Mouse (Mus musculus) spleen, adult 12 weeks (tissue): ENCODE data around the gene Tsku.

Experiments
- DNase-seq: peaks from one replicate; pipeline ENCODE4 v3.0.0; 2022; ENCODE audit warnings: low spot score

Gene Tsku

GRCm38 (mm10) chr7:98361063-98361652 is at the start of gene Tsku:
Tsku (minus strand) TSS chr7:98361328.
- no peak for DNase-seq

GRCm38 (mm10) chr7:98407615-98408014 is 46.5 kb upstream of the Tsku start:
- DNase-seq: no peak

DNA sequence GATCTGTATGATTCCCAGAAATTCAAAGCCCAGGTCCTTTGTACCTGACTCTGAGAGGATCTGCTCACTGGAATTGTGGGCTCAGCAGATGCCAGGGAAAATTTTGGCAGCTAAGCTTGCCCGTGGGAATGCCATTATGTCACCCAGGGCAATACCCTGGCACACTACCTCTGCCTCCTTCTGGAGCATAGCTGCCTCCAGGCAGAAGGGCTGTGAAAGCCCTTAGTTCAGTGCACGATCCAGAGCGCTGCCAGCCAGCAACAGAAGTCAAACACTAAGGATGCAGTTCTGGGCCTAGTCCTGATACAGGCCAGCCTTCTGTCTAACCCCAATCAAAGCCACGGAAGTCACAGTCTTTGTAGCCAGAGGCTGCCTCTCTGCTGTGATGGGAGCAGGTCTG is 42.9 kb upstream of the Tsku start:
- no peak for DNase-seq

DNA sequence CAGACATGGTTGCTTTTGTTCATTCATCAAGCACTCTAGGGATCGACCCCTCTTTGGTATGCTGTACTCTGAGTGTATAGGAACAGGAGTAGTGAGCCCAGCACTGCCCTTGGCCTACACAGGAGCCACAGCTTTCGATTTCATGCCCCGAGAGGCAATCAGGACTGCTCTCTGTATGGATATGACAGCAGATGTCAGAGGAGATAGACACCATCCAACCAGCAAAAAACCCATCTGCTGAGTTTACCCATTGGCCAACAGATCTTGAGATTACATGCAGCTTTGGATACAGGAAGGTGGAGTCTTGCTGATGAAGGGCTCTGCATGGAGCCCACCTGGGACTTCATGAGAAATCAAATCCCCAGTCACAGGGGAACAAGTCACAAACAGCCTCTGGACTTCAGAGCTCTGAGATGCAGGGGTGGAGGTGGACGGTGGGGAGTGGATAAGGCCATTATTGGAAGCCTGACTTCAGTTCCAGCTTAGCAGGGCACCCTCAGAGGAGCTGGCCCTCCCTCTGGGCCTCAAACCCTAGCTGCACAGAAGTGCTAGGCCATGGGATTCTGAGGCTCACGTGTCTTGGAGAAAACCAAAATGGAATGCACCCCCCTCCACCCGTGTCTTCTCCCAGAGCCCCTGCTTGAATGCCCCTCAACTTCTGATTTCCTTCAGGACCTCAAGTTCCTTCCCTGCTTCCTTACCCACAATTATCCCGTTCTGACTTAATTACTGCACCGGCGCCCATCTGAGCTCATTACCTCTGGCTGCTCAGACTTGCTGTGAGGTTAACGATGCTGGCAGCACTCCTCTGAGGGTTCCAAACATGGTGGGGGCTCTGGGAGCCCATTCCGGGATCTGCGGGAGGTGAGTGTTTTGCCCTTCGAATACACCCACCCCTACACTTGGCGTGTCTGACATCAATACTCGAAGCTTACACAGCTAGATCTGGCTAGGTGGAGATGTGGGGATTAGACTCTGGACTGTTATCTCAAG is 41.8 kb upstream of the Tsku start:
- DNase-seq: no peak

GRCm38 (mm10) chr7:98392466-98393201 is 31.5 kb upstream of the Tsku start:
- DNase-seq: no peak

DNA sequence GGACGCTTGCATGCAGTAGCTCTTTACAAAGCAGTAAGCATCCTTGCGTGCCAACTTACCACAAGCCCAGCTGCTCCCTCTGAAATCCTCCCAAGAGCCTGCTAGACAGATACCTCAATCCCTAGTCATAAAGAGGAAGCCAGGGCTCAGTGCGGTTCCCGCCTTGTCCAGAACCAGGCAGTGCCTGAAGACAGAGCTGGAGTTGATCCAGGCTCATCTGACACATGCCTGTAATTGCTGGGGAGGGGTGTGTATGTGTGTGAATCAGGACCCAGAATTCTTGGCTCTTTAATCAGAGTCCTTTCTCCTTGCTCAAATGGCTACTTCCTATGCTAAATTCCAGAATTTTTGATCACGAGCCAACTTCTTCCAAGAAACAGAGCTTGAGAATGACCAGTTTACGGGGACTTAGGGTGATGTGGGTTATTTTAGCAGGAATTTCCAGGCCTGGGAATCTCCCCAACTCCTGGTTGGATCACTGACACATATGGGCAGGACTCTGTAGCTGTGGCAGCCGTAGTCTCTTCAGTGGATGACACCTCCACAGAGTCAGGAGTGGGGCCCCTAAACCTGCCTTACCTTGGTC is 30.3 kb upstream of the Tsku start:
- no peak for DNase-seq

DNA sequence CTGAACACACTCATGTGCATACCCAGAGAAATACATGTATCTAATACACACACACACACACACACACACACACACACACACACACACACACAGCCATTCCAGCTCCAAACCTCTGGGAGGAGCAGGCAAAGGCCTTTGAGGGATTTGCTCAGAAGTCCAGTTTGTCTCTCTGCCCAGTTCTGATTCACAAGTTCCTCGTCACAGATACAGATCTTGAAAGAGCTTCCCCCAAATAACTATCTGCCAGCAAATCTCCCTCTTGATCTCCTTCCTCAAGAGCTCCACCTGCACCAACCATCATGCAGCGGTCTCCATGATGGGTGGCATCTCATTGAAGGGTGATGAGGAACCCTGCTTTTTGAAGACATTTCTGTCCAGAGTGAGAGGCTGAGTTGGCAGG is 29.4 kb upstream of the Tsku start:
- no peak for DNase-seq

GRCm38 (mm10) chr7:98389656-98390055 is 28.5 kb upstream of the Tsku start:
- DNase-seq: no peak

- no peak for DNase-seq
Observed at GRCm38 (mm10) chr7:98388881-98389501, 27.9 kb upstream of the Tsku start.

- DNase-seq: no peak
Observed at GRCm38 (mm10) chr7:98387201-98387600, 26.1 kb upstream of the Tsku start.

GRCm38 (mm10) chr7:98385168-98385567 is 24.0 kb upstream of the Tsku start:
- no peak for DNase-seq

DNA sequence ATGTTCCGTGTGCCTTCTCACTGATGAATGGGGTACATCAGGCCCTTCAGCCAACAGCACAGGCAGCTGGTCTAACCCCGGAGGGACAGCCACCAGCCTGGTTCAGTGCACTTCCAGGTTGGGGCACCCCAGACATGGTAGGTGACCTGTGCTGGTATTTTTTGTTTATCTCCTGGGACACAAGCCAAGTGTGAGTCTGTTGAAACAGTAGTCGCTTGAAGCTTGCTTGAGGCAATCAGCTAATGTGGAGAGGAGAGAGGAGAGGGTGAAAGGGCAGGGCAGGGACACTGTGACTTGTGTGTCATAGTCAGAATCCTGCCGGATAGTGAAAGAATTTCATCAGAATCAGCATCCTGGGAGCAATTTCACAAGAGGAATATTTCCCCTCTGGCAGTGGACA is 22.2 kb upstream of the Tsku start:
- DNase-seq: no peak

DNA sequence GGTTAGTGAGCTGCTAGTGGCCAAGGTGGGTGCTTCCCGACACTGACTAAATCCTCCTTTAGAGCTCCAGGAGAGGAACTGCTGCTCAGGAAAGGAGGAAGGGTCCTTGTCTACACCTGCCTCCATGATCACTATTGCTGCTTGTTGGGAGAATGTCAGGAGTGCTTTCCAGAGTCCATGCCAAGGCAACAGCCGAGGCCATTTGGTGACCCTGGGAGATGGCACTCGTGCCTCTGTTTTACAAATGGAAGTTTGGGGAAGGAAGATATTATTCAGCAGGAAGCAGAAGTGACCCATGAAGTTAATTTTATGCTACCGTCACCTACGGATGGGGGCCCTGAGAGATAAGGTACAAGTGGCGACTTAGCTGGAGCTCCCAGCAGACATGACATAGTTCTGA is 21.7 kb upstream of the Tsku start:
- DNase-seq: no peak

DNA sequence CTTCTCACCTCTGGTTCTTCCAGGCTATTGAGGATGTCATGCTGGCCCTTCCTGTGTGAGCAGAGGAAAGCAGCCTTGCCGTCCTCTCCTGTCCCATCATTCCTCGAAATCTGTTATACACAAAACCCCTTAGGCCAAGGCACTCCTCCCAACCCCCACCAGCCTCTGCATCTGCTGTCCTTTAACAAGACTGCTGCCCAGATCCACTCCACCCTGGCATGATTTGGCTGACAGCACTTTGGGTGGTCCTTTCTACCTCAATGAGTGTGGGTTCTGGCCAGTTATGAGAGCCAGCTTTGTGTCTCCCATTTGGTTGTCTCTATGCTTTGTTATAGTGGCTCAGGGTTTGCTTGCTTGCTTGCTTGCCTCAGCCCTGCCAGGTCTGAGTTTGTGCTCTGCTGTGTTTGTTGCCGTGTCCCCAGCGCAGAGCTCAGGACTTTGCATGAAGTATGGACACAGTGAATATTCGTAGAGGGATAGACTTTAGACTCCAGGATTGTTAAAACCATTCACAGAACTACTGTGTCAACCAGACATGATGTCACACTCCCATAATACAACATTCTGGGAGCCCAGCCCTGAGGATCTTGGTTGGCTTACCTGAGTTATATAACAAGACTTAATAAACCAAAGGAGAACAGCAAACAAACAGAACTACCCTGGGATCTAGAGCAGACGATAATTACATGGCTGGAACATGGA is 19.2 kb upstream of the Tsku start:
- DNase-seq: no peak

GRCm38 (mm10) chr7:98379232-98379631 is 18.1 kb upstream of the Tsku start:
- DNase-seq: no peak

- no peak for DNase-seq
Observed at GRCm38 (mm10) chr7:98377257-98377656, 16.1 kb upstream of the Tsku start.

- no peak for DNase-seq
Observed at GRCm38 (mm10) chr7:98371161-98371560, 10.0 kb upstream of the Tsku start.

DNA sequence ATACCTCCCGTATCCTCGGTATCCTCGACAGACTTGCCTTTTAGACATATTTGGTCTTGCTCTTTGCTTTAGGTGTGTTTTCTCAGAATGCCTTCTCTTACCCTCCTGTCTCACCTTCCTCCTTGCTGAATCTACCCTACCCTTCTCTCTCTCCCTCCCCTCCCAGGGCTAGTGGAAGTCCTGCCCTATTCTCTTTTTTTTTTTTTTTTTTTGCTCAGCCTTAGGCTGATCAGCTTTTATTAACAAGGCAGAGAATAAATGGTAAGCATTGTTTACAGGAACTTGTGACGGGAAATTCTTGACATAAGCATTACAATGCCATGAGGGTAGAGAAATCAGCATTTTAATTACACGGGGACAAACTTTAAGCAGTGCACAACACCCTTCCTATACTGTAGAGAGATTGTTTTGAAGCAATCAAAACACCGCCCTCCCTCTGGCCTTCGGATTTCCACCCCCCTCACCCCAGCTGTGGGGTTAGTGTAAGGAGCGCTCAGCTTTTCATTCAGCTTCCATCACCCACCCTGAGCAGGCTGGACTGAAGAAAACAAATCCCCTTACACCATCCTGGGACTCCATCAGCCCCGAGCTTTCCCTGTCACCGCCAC is 8.7 kb upstream of the Tsku start:
- no peak for DNase-seq

GRCm38 (mm10) chr7:98361662-98362061 is 534 bp upstream of the Tsku start:
- no peak for DNase-seq

- DNase-seq: no peak
Observed at GRCm38 (mm10) chr7:98360621-98360990, 522 bp downstream of the Tsku start.
